Mouse (Mus musculus) embryonic facial prominence, embryonic 12.5 days (tissue): ENCODE measurements around the gene Fam210b. TPM values are rescaled to one million over a fixed set of nuclear protein-coding genes. Genes with fewer than 3 reads are reported as not detected.
"Not testable (repeated sequence)": the region's sequence is repeated elsewhere in the genome, so short reads cannot be mapped to it uniquely, and the experiment has no call there.

Source experiments
- ATAC-seq: fragments of 200-750 bp; cut with Nextera tagmentation; 2 replicates; pipeline ENCODE4 v1.8.0; 2017; ENCODE audit not compliant: insufficient number of reproducible peaks, insufficient read depth, low FRiP score, low TSS enrichment
- H3K27ac ChIP-seq: fragments of 300-500 bp; sonication (generic); 2 replicates; pipeline ENCODE4 v1.5.1; 2016; ENCODE audit warnings: mild to moderate bottlenecking
- H3K27me3 ChIP-seq: fragments of 300-500 bp; sonication (generic); 2 replicates; pipeline ENCODE4 v1.6.1; 2016; ENCODE audit warnings: mild to moderate bottlenecking, moderate library complexity
- H3K36me3 ChIP-seq: fragments of 300-500 bp; sonication (generic); 2 replicates; pipeline ENCODE4 v1.6.1; 2016; ENCODE audit warnings: mild to moderate bottlenecking
- H3K4me1 ChIP-seq: fragments of 300-500 bp; sonication (generic); 2 replicates; pipeline ENCODE4 v1.6.1; 2016
- H3K4me2 ChIP-seq: fragments of 300-500 bp; sonication (generic); replicated peaks from 2 replicates; pipeline ENCODE4 v1.6.1; 2016; ENCODE audit warnings: mild to moderate bottlenecking, moderate library complexity
- H3K4me3 ChIP-seq: fragments of 300-500 bp; sonication (generic); 2 replicates; pipeline ENCODE4 v1.5.1; 2016; ENCODE audit warnings: mild to moderate bottlenecking
- H3K9ac ChIP-seq: fragments of 300-500 bp; sonication (generic); 2 replicates; pipeline ENCODE4 v1.6.1; 2016; ENCODE audit warnings: mild to moderate bottlenecking, moderate library complexity
- H3K9me3 ChIP-seq: fragments of 300-500 bp; sonication (generic); 2 replicates; pipeline ENCODE4 v1.6.1; 2016; ENCODE audit warnings: mild to moderate bottlenecking, moderate library complexity
- WGBS: fragments of 180-500 bp; shearing (Covaris S2); methylation state at CpG from one replicate; pipeline ENCODE4 v1.1.7; 2016; 5-methylcytosine and 5-hydroxymethylcytosine counted together
- polyA plus RNA-seq: library from polyadenylated mRNA; unstranded; fragments of >200 nt; fragmentation: Nextera tagmentation; extraction: Ambion mirVana; gene quantifications from 2 replicates; pipeline ENCODE4 v1.2.1, GENCODE M21; 2016

Gene Fam210b
- 22.5 and 24.1 TPM in 2 replicates for polyA plus RNA-seq

DNA sequence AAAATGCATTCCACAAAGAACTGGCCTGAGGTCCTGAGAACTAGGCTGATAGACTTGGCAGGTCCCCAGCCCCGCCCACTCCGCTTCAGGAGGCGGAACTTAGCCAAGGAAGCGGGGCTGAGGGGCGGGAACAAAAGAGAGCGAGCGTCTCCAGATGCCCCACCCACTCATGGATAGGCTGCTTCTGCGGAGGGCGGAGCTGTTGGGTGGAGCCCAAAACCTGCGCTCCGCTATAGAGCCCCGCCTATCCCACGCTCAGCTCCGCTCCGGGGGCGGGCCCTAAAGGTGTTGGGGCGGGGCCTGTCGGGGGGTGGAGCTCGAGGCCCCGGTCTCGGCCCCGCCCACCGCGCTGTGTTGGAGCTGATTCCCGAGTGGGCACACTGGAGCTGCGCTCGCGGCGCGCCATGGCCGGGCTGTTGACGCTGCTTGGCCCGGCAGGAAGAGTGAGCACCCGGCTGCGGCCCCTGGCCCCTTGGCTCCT lies at the start of gene Fam210b:
TSS of gene Fam210b (plus strand) at position 308 of the 481 bp plus-strand sequence.
- Histone ChIP-seq H3K27me3 (no peaks in the 10 kb centered on the region), H3K9me3 (no peaks in the 10 kb centered on the region), H3K4me2 (peak within 1 kb of the TSS; percentile 95), H3K4me3 (peak within 1 kb of the TSS; percentile 64), H3K9ac (peak within 1 kb of the TSS; percentile 64), H3K36me3 (no peaks in the 10 kb centered on the region), H3K4me1 (peaks cover 10% of the 10 kb centered on the region; the same call in 1 of the 2 replicates), H3K27ac (peak within 1 kb of the TSS; percentile 72; the same call in 1 of the 2 replicates)
- ATAC-seq: peak; percentile 87
- under 1% methylated on average over 30 of the region's 35 CpGs for WGBS

DNA sequence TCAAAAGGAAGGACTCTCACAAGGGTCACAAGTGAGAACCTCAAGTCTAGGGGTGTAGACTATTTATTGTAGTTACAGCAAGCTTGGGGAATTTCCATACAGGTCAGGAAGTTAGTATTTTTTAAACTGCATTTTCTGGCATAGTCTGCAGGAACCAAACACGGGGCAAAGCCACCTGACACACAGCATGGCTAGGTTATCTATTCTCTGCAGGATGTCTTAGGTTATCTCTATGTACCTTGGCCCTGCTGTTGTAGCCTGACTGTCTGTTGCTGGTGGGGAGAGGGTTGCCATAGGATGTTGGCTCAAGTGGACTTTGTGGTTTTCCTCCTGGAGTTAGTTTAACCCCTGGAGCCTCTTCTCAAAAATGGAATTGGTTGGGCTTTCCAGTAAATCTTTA lies 47.3 kb upstream of the Fam210b start:
- H3K4me1 ChIP-seq: peaks cover 9% of the 10 kb centered on the region; the same call in 1 of the 2 replicates
- no peak overlapping the region for H3K9ac ChIP-seq
- no peaks in the 10 kb centered on the region for H3K9me3 ChIP-seq
- H3K4me2 ChIP-seq: no peak overlapping the region
- no peak overlapping the region for H3K27ac ChIP-seq
- H3K36me3 ChIP-seq: no peaks in the 10 kb centered on the region
- no peak for ATAC-seq
- 64% methylated on average over 1 of the region's 1 CpGs for WGBS
- H3K4me3 ChIP-seq: no peak overlapping the region
- H3K27me3 ChIP-seq: no peaks in the 10 kb centered on the region

DNA sequence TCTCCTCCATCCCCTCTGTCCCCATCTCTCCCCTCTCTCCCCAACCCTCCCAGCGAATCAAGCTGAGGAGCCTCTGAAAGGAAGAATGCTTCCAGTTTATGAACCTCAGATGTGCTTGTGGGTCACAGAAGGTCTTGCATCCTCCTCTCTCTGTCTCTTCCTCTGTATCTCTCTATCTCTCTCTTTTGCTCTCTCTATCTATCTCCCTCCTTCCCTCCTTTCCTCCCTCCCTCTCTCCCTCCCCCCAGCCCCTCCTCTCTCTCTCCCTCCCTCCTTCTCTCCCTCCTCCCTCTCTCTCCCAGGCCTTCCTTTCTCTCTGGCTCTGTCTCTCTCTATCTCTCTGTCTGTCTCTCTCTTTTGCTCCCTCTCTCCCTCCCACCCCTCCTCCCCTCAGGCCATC lies 46.8 kb upstream of the Fam210b start:
- Histone ChIP-seq H3K9ac (no peak overlapping the region), H3K36me3 (no peaks in the 10 kb centered on the region), H3K4me1 (peaks cover 9% of the 10 kb centered on the region; the same call in 1 of the 2 replicates), H3K4me3 (no peak overlapping the region), H3K27me3 (no peaks in the 10 kb centered on the region), H3K4me2 (no peak overlapping the region), H3K27ac (no peak overlapping the region), H3K9me3 (no peaks in the 10 kb centered on the region)
- 30% methylated on average over 1 of the region's 1 CpGs for WGBS
- ATAC-seq: no peak

DNA sequence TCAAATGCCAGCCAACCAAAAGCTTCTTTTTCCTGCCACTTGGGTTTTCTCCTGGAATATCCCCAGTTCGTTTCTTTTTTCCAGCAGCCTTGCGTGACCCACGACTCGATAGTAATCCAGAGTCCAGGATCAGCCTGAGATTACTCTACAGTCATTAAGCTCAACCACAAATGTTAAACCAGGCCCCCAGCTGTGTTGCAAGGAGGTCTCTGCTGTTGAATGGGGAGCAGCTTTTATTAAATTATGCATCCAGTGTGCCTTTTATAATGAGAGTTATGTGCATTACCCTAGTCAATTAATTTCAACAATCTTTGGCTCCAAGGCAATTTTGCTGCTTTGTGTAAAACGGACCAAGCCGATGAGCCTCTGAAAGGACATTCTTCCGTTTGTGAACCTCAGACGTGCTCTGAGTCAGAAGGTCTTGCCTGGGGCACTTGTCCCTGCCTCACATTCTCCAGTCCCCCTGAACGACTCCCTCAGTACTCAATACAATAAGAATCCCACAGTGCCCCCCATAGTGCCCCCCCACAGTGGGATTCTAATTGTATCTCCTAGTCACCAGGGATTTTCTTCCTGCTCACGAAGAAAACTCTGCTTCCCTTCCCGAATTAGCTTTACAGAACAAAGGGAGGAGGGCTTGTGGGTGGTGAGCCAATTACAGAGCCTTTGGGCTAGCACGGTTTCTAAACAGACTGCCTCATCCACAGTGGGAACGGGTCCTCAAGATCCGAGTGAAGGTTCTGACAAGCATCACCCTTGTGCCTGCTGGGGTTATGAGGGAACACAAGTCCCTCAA lies 46.0 kb upstream of the Fam210b start:
- H3K4me1 ChIP-seq: peaks cover 9% of the 10 kb centered on the region; the same call in 1 of the 2 replicates
- 11% methylated on average over 14 of the region's 14 CpGs for WGBS
- ATAC-seq: no peak
- no peaks in the 10 kb centered on the region for H3K27me3 ChIP-seq
- H3K27ac ChIP-seq: no peak overlapping the region
- no peak overlapping the region for H3K4me3 ChIP-seq
- no peak overlapping the region for H3K9ac ChIP-seq
- no peaks in the 10 kb centered on the region for H3K9me3 ChIP-seq
- H3K4me2 ChIP-seq: no peak overlapping the region
- no peaks in the 10 kb centered on the region for H3K36me3 ChIP-seq

DNA sequence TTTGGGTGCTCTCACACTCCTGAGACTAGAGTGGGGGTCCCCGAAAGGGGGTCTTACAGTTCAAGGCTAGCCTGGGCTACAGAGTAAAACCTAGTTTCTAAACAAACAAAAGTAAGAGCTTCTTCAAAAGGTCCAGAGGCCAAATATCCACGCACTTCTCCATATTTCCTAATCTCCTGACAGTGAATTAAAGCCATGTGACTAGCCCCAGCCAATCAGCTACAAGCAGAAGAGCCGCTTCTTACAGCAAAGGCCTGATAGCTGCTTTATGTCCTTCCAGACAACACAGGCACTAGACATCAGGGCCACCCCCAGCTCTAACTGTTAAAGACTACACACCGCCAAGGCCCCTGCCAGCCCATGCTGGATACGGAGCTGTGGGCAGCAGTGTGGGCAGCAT lies 43.0 kb upstream of the Fam210b start:
- H3K27ac ChIP-seq: no peak overlapping the region
- WGBS: 91% methylated on average over 5 of the region's 5 CpGs
- H3K9me3 ChIP-seq: no peaks in the 10 kb centered on the region
- peaks cover 9% of the 10 kb centered on the region; the same call in 1 of the 2 replicates for H3K4me1 ChIP-seq
- no peaks in the 10 kb centered on the region for H3K27me3 ChIP-seq
- H3K36me3 ChIP-seq: no peaks in the 10 kb centered on the region
- no peak overlapping the region for H3K9ac ChIP-seq
- H3K4me2 ChIP-seq: no peak overlapping the region
- no peak for ATAC-seq
- no peak overlapping the region for H3K4me3 ChIP-seq

DNA sequence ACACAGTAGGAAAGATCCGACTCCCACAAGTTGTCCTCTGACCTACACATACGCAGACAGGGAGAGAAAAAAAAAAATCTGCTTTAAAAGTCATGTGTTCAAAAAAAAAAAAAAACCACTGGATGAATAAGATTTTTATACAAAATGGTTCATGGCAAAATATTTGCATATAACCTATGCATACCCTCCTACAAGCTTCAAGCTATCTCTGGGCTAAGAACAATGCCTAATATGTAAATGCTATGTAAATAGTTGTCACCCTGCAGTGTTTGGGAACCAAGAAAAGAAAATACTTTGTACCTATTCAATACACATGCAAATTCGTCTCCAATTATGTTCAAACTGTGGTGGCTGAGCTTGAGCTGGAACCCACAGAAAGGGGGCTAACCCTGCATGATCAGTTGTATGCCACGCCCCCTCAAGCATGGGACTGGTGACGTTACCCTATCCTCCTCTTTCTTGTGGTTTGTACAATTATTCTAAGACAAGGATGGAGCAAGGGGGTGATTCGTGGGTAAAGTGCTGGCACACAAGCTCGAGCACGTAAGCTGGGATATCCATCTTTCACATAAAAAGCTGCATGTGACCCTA lies 41.2 kb upstream of the Fam210b start:
- ATAC-seq: no peak
- H3K27ac ChIP-seq: no peak overlapping the region
- 62% methylated on average over 8 of the region's 8 CpGs for WGBS

DNA sequence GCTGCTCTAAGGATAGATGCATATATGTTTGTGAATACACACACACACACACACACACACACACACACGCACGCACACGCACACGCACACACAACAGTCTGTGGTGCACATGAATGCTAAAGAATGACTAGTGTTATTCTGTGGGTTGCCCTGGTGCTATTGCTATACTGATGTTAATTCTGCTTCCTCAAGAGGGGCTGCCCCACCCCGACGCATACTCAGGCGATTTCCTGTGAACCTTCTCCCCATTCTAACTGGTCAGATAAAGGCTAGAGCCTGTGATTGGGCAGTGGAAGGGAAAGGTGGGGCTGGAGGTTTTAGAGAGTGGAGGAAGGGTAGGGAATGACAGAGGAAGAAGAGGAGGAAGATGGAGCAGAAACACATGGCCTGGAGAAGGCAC lies 39.8 kb upstream of the Fam210b start:
- WGBS: 70% methylated on average over 7 of the region's 7 CpGs

More for the DNA sequence above, 41.2 kb upstream of the Fam210b start:
- Histone ChIP-seq H3K27me3 (no peaks in the 10 kb centered on the region), H3K9me3 (no peaks in the 10 kb centered on the region), H3K9ac (no peak overlapping the region), H3K4me2 (no peak overlapping the region), H3K4me1 (peaks cover 8% of the 10 kb centered on the region; the same call in 1 of the 2 replicates), H3K36me3 (no peaks in the 10 kb centered on the region), H3K4me3 (no peak overlapping the region)

DNA sequence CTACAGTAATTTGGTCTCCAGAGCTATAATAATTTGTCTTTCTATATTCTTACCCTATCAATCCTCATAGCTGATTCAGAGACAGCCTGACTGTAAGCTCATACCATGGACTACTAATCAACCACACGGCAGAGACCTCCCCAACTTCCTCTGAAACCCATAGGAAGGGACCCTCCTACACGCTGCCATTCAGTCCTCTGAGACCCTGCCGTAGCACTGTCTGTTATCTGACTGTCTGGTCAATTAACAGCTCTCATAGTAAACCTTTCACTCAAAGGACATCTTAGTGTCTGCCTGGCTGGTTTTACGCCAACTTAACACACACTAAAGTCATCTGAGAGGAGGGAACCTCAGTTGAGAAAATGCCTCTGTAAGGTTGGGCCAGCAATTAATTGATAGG lies 38.8 kb upstream of the Fam210b start:
- WGBS: 77% methylated on average over 4 of the region's 4 CpGs
- ATAC-seq: no peak
- no peak overlapping the region for H3K9ac ChIP-seq

More for the DNA sequence above, 39.8 kb upstream of the Fam210b start:
- H3K9ac ChIP-seq, ATAC-seq, H3K4me3 ChIP-seq, H3K27ac ChIP-seq, H3K27me3 ChIP-seq, H3K4me2 ChIP-seq, H3K4me1 ChIP-seq, H3K36me3 ChIP-seq, H3K9me3 ChIP-seq: not testable (repeated sequence)

DNA sequence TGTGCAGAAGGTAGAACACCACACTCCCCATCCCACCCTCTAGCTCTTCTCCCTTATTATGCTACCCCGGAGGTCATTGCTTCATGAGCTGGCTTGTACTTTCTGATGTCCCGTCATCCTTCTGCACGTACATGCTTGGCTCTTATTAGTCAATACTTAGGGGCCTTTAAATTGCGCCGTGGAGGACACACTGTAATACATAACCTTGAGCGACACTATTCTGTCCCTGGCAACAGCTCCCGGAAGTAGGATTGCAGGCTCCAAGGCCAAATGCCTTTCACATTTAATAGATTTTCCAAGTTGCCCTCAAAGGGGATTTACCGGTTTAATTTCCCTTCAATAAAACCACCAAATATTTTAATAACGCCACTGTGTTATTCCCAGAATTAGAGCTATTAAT lies 33.6 kb upstream of the Fam210b start:
- no peaks in the 10 kb centered on the region for H3K36me3 ChIP-seq
- no peaks in the 10 kb centered on the region for H3K9me3 ChIP-seq
- H3K9ac ChIP-seq: no peak overlapping the region
- no peaks in the 10 kb centered on the region for H3K27me3 ChIP-seq
- H3K27ac ChIP-seq: no peak overlapping the region
- H3K4me3 ChIP-seq: no peak overlapping the region
- no peak overlapping the region for H3K4me2 ChIP-seq
- WGBS: 90% methylated on average over 9 of the region's 9 CpGs
- no peak for ATAC-seq
- no peaks in the 10 kb centered on the region for H3K4me1 ChIP-seq

More for the DNA sequence above, 38.8 kb upstream of the Fam210b start:
- Histone ChIP-seq H3K4me3 (no peak overlapping the region), H3K36me3 (no peaks in the 10 kb centered on the region), H3K27ac (no peak overlapping the region), H3K4me1 (no peaks in the 10 kb centered on the region), H3K9me3 (no peaks in the 10 kb centered on the region), H3K4me2 (no peak overlapping the region), H3K27me3 (no peaks in the 10 kb centered on the region)

DNA sequence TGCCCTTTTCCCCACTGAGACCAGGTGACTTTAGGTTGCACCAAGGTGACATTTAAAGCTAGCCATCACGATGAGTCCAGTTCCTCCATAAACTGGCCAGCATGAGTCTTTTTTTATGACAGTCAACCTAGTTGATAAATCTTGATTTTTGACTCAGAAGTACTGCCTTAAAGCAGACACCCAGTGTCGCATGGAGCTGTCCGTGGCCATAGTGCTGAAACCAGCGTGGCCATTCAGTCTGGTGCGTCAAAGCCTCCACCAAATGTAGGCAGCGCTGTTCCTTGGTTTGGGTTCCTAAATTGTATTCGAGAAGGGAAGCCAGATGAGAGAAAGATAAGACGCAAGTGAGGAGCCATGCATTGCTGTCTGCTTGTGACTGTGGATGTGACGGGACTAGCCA lies 24.5 kb upstream of the Fam210b start:
- Histone ChIP-seq H3K4me1 (no peaks in the 10 kb centered on the region), H3K36me3 (no peaks in the 10 kb centered on the region), H3K9ac (no peak overlapping the region), H3K4me3 (no peak overlapping the region), H3K27me3 (no peaks in the 10 kb centered on the region; the same call in 1 of the 2 replicates), H3K4me2 (no peak overlapping the region), H3K9me3 (no peaks in the 10 kb centered on the region), H3K27ac (no peak overlapping the region)
- WGBS: 13% methylated on average over 9 of the region's 9 CpGs
- no peak for ATAC-seq

DNA sequence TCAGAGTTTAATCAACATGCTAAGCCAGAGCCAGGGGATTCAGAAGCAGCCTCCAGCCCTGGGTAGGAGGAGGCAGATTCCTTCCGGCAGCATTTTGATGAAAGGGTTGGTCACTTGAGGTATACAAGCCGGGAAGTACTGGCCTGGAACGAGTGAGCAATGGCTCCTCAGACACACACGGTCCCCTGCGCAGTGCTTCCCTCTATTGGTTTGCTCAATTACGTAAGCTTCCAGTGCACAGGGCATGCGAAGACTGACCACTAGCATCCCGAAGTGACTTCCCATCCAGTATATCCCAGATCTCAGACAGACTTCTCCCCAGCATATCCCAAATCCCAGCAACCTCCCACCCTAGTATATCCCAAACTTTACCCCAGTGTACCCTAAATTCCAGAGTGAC lies 17.1 kb upstream of the Fam210b start:
- H3K4me2 ChIP-seq: no peak overlapping the region
- WGBS: 53% methylated on average over 8 of the region's 8 CpGs
- peaks cover 14% of the 10 kb centered on the region; the same call in 1 of the 2 replicates for H3K27me3 ChIP-seq
- H3K36me3 ChIP-seq: no peaks in the 10 kb centered on the region
- H3K9me3 ChIP-seq: no peaks in the 10 kb centered on the region
- H3K27ac ChIP-seq: no peak overlapping the region
- no peak for ATAC-seq
- H3K4me3 ChIP-seq: no peak overlapping the region
- H3K9ac ChIP-seq: no peak overlapping the region
- H3K4me1 ChIP-seq: no peaks in the 10 kb centered on the region

DNA sequence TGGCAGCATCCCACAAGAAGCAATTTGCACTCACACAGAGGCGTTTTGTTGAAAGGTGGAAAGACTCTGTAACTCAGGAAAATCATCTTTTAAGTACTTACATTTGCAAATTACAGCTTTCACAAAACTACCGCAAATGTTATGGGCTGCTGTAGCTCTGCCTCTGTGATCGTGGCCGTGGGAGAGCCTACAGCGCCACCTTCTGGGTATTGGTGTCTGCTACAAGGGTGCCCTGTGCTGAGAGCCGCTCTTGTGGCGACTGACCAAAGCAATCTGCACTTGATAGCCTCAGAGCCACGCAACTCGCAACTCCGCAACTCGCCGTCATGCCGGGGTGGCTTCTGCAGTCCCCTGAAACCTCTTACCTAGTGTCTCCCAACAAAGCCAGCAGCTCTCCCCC lies 16.2 kb upstream of the Fam210b start:
- Histone ChIP-seq H3K4me1 (no peaks in the 10 kb centered on the region), H3K27ac (no peak overlapping the region), H3K36me3 (no peaks in the 10 kb centered on the region), H3K9me3 (no peaks in the 10 kb centered on the region), H3K9ac (no peak overlapping the region), H3K4me2 (0 out of 2 replicates have a peak overlapping the region, but pooled peaks have one; percentile 0), H3K4me3 (no peak overlapping the region), H3K27me3 (peaks cover 16% of the 10 kb centered on the region; the same call in 1 of the 2 replicates)
- WGBS: 6% methylated on average over 13 of the region's 13 CpGs
- ATAC-seq: no peak
